Mouse (Mus musculus) cerebellum, adult 2 months (tissue): ENCODE results near the gene Srpk3. TPM values are rescaled to one million over a fixed set of nuclear protein-coding genes. Genes with fewer than 3 reads are reported as not detected.
"Not testable (repeated sequence)": the region's sequence is repeated elsewhere in the genome, so short reads cannot be mapped to it uniquely, and the experiment has no call there.

Source experiments
- DNase-seq, 2 experiments: peaks; one replicate each; pipeline ENCODE4 v3.0.0; 2021
- H3K27ac ChIP-seq: fragments of 200-500 bp; 2 replicates; pipeline ENCODE4 v1.5.1; 2012; ENCODE audit warnings: low read length, control low read depth, inconsistent platforms; ENCODE audit not compliant: insufficient read depth
- H3K27me3 ChIP-seq: fragments of 200-500 bp; 2 replicates; pipeline ENCODE4 v1.6.1; 2012; ENCODE audit warnings: inconsistent platforms, mild to moderate bottlenecking, low read length, moderate library complexity; ENCODE audit not compliant: control insufficient read depth, insufficient read depth
- H3K4me1 ChIP-seq: fragments of 200-500 bp; 2 replicates; pipeline ENCODE4 v1.6.1; 2011; ENCODE audit warnings: low read length; ENCODE audit not compliant: control insufficient read depth, insufficient read depth
- H3K4me3 ChIP-seq: fragments of 200-500 bp; replicated peaks from 2 replicates; pipeline ENCODE3; 2011; ENCODE audit warnings: mild to moderate bottlenecking, low read depth, low read length, control low read depth; ENCODE audit not compliant: insufficient read depth
- CTCF ChIP-seq: fragments of 200-500 bp; IDR thresholded peaks from 2 replicates; pipeline ENCODE4 v1.5.1; 2011; ENCODE audit warnings: low read depth, mild to moderate bottlenecking, control low read depth, low read length, moderate library complexity, borderline replicate concordance; ENCODE audit not compliant: insufficient read depth
- POLR2A ChIP-seq: fragments of 200-500 bp; IDR thresholded peaks from 2 replicates; pipeline ENCODE4 v1.6.1; 2011; ENCODE audit warnings: low read length, control low read depth, borderline replicate concordance; ENCODE audit not compliant: insufficient read depth
- WGBS: fragments of 180-500 bp; shearing (Covaris S2); methylation state at CpG from one replicate; pipeline ENCODE4 v1.1.7; 2018; 5-methylcytosine and 5-hydroxymethylcytosine counted together
- polyA plus RNA-seq: library from polyadenylated mRNA; depleted of rRNA; stranded (reverse); fragments of >200 nt; gene quantifications from 2 replicates; pipeline ENCODE4 v1.2.3, GENCODE M21; 2012; rRNA removed

Srpk3 gene
- 14.2 and 17.3 TPM in 2 replicates for polyA plus RNA-seq

DNA sequence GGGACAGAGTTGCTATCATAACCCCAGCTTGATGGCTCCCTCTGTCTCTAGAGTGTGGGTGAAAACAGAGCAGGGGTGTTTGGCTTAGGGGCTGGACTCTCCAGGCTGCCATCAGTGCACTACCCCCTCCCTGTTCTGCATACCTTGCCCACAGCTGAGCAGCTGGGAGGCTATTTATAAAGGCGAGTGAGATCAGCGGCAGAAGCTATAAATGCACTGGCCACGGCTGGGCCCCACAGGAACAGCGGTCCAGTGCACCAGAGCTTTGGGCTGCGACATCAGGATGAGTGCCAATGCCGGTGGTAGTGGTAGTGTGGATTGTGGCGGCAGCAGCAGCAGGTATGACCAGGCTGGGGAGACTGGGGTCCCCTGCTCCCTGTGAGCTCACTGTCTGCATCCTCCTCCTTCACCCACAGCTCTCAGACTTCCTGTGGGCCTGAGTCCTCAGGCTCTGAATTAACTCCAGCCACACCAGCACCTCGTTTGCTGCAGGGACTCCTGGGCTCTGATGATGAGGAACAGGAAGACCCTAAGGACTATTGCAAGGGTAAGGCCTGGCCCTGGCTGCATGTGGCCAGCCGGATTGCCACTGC is at the start of gene Srpk3:
Gene Srpk3, plus strand, starts transcription at position 238 of the 593 bp plus-strand sequence.
- no peak for DNase-seq
- H3K27me3 ChIP-seq = no peaks in the 10 kb centered on the region
- H3K27ac ChIP-seq = peak within 1 kb of the TSS; percentile 23
- 27% methylated on average over 9 of the region's 9 CpGs for WGBS
- no peak within 1 kb of the TSS for H3K4me3 ChIP-seq
- TF ChIP-seq POLR2A (no peak), CTCF (no peak)
- H3K4me1 ChIP-seq = peaks cover 8% of the 10 kb centered on the region

DNA sequence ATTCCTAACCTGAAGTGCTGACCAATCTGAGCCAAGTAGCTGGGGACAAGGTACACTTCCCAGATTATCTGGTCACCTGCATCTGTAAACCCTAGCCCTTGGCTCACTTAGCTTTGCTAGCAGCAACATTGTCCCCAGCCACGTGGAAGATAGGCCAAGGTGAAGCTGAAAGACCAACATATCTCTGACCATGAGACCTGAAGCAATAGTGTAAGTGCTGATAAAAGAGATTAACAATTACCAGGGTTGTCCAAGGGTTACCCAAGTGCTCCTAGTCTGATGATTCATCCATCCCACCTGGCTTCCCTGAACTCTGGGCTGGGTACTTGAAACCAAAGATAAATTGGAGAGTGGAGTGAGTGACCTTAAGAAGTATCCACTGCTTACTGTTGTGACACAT is 43.3 kb upstream of the Srpk3 start:
- TF ChIP-seq POLR2A = no peak
- TF ChIP-seq CTCF = no peak
- H3K27me3 ChIP-seq = no peaks in the 10 kb centered on the region
- no peaks in the 10 kb centered on the region for H3K4me1 ChIP-seq
- no peak overlapping the region for H3K27ac ChIP-seq
- WGBS = 58% methylated on average over 1 of the region's 1 CpGs
- no peak for DNase-seq
- no peak overlapping the region for H3K4me3 ChIP-seq

DNA sequence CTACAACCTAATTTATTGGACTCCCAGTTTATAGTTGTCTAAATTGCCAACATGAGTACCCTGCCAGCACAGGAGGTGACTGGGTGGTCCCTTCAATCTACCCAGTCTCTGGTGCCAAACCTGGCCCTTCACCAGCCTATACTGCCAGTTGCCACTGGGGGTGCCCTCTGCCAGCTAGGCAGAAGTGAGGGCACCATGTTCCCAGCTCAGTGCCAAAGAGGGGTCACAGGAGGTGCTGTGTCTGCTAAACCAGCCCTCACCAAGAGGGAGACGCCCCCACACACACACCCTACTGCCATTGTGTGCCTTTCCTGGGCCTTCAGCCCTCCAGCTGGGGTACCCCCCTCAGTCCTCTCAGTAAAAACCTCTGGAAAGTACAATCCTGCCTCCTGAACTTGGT is 36.0 kb upstream of the Srpk3 start:
- no peak for TF ChIP-seq CTCF
- no peak for TF ChIP-seq POLR2A
- WGBS = 33% methylated on average over 1 of the region's 1 CpGs
- no peak for DNase-seq

DNA sequence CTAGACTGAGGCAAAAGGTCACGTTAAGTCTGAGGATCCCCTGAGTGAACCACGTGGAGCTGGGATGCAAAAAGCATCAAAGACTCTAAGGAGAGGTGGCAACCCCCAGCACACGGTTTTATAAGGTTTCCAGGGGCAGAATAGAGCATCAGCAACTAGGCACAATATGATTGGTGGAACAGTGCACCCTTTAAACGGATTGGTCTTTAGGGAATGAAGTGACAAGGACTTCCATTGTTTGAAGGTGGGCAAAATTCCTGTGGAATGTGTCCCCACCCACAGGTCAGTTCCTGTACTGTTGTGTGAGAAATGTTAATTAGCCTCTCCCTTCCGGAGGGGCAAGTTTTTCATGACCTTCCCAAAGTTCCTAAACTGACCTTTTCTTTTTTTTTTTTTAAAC is 35.1 kb upstream of the Srpk3 start:
- Histone ChIP-seq H3K4me3 (no peak overlapping the region), H3K27ac (no peak overlapping the region), H3K27me3 (no peaks in the 10 kb centered on the region), H3K4me1 (no peaks in the 10 kb centered on the region)
- DNase-seq = no peak
- no peak for TF ChIP-seq CTCF
- no peak for TF ChIP-seq POLR2A
- WGBS = 65% methylated on average over 5 of the region's 5 CpGs

More for the DNA sequence above, 36.0 kb upstream of the Srpk3 start:
- Histone ChIP-seq H3K27ac (no peak overlapping the region), H3K4me1 (no peaks in the 10 kb centered on the region), H3K27me3 (no peaks in the 10 kb centered on the region), H3K4me3 (no peak overlapping the region)

DNA sequence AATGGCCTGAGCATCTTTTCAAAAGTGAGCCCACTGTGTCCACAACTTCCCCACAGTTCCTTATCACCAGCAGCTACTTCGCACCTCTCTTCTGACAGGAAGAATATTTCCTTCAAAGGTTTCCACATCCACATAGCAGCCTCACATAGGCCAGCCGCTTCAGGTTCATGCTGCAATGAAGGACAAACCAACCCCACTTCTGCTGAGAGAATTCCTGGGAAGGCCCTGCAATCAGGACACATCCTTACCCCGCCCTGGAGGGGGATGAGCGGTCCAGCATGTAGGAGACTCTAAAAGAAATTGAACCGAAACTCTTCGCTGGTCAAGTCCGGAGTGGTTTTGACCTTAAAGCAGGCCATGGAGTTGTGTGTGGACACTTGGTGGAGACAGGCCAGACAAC is 34.4 kb upstream of the Srpk3 start:
- not testable (repeated sequence) for H3K4me3 ChIP-seq, H3K27ac ChIP-seq, H3K4me1 ChIP-seq, H3K27me3 ChIP-seq, DNase-seq
- WGBS = 96% methylated on average over 7 of the region's 7 CpGs

DNA sequence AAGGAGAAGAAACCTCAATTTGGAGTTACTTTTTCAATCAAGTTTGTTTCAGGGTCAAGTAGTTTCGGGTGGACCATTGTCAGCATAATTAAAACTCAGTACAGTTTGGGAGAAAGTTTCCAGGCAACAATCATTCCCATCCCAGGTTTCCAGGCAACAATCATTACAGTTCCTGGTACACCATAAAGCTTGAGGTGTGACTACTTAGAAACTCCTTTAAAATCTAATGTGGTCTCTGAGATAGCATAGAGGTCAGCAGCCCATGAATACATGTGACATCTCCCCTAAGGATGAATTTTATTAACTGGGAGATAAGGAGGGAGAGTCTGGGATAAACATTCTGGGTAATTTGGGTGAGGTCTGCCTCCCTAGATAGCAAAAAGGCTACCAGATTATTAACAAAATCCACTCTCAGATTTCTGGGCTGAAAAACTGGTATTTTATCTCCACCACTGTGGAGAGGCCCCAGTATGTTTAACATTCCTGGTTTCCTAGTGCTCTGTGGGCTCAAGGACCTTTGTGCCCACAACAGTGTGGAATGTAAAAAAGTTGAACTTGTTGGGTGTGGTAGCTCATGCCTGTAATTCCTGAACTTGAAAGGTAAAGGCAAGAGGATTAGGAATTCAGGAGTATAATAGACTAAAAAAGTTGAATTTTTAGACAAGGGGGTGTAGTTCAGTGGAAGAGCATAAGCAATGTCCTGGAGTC is 29.3 kb upstream of the Srpk3 start:
- WGBS = 74% methylated on average over 1 of the region's 1 CpGs
- no peak overlapping the region for H3K4me3 ChIP-seq
- no peak for DNase-seq
- H3K27me3 ChIP-seq = no peaks in the 10 kb centered on the region
- no peaks in the 10 kb centered on the region for H3K4me1 ChIP-seq
- H3K27ac ChIP-seq = no peak overlapping the region
- no peak for TF ChIP-seq CTCF
- TF ChIP-seq POLR2A = no peak

DNA sequence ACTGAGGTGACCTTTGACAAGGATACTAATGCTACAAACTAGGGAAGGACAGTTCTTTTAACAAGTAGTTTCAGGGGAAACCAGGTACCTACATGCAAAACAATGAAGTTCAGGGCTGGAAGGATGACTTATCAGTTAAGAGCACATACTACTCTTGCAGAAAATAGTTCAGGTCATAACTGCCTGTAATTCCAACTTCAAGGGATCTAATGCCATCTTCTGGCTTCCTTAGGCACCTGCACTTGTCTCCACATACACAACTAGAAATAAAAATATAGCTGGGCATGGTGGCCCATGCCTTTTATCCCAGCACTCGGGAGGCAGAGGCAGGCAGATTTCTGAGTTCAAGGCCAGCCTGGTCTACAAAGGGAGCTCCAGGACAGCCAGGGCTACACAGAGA is 25.2 kb upstream of the Srpk3 start:
- WGBS = 94% methylated on average over 1 of the region's 1 CpGs
- Histone ChIP-seq H3K27me3 (no peaks in the 10 kb centered on the region), H3K4me3 (no peak overlapping the region), H3K27ac (no peak overlapping the region), H3K4me1 (no peaks in the 10 kb centered on the region)
- DNase-seq = no peak
- TF ChIP-seq CTCF = no peak
- TF ChIP-seq POLR2A = no peak
